Mouse (Mus musculus): ENCODE data around the gene Wnt5a.

DNA sequence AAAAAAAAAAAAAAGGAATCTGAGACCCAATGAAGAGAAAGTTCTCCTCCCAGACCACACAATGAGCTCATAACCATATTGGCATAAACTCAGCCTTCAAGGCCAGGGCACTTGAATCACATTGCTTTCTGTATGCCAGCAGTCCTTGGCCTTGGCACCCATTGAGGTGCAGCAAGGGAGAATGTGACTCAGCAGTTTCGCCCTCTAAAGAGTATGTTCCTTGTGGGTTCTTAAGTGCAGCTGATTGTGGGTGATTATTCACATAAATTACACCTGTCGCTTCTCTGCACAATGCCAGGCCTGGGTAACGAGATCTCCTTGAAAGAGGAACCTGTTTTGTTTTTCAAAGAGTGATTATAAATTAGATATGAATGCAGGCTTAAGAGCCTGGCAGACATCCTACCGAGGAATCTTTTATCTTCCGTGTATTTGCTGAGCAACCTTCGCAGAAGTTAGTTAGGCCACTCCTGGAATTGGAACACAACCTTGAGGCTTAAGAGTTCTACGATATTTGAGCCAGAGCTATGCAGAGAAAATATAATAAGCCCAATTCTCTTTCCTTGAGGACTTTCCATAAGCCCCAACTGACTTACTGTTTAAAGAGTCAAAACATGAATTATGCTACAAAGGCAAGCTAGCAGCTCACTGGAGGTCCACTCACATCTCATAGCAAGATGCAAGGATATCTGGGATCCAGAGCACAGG, 48.0 kb upstream of the Wnt5a start:
- no peak for TF ChIP-seq CTCF (IDR thresholded peaks at IDR 0.05; ENCODE audit: borderline replicate concordance, insufficient read depth, low read length)
- TF ChIP-seq POLR2A (IDR thresholded peaks at IDR 0.05; ENCODE audit: low read depth, low read length) = no peak

All from embryonic fibroblast, embryonic 13.5 days (primary cell).